Mouse (Mus musculus) lung, postnatal 14 days (tissue): ENCODE data around the gene Nob1.

ENCODE experiments used
- DNase-seq: peaks from one replicate; pipeline ENCODE4 v3.0.0; 2021

Nob1 gene

DNA sequence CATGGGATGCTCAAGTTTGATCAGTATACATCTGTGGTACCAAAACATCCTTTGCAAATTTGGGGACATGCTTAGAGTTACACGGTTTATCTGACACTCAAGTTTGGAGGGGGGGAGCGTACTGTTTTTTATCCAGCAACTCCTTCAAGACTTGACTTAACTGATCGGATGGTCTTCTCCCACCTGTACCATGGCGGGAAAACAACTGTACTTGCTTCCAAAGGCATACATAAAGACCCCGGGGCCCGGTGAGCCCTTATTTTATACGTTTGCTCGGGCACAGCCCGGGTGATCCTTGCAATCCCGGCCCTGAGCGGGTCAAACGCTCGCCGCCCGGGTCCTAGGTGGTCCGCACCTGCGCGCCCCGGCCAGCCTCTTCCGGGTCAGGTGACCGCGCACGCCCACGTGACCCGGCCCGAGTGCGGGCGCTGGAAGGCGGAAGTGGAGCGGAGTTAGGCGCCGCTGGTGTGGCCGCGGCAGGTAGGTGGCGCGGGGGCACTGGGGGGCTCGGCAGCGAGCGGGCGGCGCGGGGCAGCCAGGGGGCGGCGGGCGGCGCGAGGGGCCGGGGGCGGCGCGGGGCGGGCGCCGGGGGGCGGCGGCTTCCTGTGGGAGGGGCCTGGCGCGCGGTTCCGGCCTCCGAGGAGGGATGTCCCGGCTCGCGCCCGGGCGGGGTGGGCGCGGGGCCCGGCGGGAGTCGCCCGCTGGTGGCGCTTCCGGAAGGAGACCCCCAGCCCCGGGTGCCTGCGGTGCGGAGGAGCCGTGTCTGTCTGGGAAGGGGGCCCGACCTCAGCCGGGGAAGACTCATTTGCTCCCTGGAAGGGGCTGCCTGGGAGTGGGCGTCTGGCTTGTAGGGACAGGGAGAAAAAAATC, 11.3 kb upstream of the Nob1 start, which contains the start of gene Wwp2:
TSS of gene Wwp2 (plus strand) at position 404 of the 870 bp plus-strand sequence.
- peak; percentile 79 for DNase-seq

DNA sequence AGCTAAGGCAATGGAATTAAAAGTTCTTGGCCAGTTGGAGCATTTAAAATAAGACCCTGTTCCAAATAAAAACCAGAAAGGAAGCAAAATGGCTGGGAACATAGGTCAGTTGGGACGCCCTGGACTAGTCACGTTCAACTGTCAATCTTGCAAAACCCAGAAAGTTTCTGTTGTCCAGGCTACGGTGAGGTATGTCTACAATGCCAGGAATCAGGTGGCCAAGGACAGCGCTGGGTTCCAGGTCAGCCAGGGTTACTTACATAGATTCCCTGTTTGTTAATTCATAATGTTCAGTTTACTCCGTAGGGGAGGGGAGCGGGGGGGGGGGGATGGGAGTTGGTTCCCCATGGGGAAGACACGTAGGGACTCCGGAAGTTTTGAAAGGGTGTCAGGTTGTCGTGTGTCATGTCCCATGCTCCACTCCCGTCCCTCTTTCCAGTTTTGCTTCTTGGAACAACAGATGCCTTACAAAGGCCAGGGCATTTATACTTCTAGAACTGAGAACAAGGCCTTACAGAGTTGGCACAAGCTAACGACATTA, 10.6 kb upstream of the Nob1 start:
- no peak for DNase-seq

DNA sequence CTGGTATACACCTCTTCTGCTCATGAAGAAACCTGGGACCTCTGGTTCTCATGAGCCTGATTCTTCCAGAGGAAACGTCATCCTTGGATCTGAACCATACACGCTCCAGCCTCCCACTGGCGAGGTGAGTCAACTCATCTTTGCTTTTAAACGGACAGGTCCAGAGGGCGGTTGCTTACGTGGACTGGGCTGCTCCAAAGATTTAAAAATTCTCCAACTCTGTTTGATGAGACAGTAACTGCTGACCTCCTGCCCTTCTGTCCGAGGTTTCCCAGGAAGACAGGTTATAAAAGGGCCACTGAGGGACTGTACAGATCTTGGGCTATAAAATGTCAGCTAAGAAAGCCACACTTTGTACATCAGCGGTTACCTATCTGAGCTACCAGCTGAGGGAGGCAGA, 6.0 kb upstream of the Nob1 start:
- no peak for DNase-seq

DNA sequence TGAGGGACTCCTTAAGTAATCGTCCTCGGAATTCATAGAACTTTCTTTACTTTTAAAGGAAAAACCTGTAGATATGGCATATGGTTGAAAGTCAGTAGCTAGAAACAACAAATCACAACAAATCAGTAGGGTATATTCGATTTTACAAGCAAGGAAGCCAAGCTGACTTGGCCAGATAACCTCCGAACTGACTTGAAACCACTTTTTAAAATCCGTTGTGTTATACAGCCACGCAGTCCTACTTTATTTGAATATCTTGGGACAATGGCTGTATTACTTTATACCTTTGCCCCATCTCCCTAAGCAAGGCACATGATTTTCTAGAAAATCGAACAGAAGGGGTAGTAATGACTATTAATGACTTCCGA, 363 bp upstream of the Nob1 start:
- no peak for DNase-seq

DNA sequence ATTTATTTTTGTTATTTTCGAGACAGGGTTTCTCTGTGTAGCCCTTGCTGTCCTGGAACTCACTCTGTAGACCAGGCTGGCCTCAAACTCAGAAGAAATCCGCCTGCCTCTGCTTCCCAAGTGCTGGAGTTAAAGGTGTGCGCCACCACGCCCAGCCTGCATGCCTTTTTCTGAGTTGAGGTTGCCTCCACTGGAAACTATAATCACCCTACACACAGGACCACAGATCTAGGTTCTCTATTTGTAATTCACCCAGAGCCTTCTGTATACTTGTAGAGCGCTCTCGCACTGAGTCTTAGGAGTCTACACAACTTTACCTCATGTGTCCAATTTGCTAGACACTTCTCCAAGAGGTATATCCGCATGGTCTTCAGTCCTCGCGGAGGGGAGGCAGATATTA, 675 bp downstream of the Nob1 start:
- DNase-seq = no peak

DNA sequence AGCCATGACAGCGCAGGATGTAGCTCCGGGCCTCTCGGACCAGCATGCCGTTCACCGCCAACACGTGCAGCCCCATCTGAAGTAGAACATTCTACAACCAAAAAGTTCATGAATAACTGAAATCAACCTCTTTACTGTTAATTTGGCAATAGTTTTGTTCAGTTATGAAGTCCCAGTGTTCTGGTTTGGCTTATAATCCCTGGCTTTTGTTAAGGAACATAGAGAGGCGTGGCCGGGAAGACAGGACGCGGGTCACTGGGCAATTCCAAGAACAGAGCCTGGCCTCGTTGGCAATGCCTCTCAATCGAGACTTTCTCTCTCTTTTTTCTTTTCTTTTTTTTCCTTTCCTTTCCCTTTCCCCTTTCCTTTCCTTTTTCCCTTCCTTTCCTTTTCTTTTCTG, 7.8 kb downstream of the Nob1 start:
- no peak for DNase-seq

DNA sequence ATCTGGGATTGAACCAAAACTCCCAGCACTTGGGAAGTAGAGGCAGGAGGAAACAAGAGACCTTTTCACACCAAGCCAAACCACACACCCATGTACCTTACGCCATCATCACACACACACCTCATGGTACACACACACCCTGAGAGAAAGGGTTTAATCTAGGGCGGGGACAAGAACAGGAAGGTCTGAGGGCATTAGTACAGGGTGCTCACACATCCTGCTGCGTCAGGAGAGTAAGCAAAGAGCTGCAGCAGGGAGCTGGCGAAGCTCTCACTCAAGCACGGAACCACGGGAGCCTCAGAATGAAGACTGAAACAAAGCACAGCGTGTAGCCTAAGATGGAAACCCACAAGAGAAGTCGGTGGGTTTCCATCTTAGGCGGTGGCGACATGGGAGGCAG, 11.0 kb downstream of the Nob1 start:
- no peak for DNase-seq

DNA sequence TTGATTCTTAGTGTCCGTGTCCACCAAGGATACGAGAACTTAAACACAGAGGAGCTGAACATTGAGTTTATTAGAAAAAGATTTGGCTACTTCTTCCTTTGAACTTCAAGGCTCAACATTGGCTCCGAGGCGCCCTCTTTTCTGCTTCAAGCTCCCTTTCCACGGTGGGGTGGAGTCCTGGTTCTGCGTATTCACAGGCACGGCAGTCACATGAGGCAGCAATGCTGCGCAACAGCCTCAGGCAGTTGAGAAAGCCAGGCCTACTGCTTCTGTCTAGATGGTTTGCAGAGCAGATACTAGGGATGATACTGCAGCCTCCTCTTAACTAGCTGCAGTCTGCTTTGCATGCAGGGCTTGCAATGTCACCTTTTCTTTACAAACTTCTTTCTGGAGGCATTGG, 12.3 kb downstream of the Nob1 start:
- DNase-seq = no peak

DNA sequence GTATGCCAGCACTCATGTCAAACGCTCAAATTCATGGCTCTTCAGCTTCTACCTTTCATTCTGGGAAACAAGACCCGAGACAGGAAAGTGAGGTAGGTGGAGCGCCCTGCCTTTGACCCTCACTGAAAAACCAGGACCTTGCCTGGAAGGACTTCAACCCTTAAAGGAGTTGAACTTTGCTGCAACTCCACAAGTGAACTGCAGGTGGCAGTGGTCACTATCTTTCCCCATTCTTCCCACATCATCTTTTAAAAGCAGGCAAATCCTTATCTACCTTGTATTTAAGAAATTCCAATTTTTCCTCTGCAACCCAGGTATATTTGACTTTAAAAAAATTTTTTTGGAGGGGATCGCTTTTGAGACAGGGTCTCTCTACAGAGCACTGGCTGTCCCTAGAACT, 13.5 kb downstream of the Nob1 start:
- DNase-seq = peak; percentile 19

DNA sequence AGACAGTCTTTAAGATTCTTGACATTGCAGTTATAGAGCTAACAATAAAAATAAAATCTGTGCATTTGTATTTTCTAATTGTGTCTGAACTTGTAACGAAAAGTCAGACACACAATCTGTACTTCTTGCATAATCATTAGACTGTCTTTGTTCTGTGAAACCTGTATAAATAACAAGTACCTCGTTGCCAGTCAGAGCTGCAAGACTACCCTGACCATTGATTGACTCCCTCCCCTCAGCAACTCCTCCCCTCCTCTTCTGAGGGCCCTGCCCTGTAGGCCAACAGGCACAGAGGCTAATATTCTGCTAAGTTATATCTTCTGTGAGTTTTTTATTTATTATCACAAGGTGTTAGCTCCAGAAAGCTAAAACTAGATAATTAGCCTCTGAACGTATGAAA, 18.9 kb downstream of the Nob1 start:
- no peak for DNase-seq

DNA sequence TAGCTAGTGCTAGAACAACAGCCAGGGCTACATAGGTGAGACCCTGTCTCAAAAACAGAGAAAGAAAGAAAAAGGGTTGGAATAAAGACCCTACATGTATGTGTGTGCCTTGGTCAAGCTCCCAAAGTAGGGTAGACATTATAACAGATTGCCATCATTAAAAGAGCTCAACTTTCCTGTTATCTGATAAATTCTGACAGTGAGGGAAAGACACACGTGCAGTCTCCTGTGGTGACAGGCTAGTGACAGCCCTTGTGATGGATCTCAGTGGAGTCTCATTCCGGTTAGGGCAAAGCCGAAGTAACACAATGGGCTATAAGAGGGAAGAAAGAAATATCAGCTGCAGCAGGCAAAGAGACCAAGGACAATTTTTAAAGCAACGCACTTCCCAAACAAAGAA, 20.8 kb downstream of the Nob1 start:
- no peak for DNase-seq

DNA sequence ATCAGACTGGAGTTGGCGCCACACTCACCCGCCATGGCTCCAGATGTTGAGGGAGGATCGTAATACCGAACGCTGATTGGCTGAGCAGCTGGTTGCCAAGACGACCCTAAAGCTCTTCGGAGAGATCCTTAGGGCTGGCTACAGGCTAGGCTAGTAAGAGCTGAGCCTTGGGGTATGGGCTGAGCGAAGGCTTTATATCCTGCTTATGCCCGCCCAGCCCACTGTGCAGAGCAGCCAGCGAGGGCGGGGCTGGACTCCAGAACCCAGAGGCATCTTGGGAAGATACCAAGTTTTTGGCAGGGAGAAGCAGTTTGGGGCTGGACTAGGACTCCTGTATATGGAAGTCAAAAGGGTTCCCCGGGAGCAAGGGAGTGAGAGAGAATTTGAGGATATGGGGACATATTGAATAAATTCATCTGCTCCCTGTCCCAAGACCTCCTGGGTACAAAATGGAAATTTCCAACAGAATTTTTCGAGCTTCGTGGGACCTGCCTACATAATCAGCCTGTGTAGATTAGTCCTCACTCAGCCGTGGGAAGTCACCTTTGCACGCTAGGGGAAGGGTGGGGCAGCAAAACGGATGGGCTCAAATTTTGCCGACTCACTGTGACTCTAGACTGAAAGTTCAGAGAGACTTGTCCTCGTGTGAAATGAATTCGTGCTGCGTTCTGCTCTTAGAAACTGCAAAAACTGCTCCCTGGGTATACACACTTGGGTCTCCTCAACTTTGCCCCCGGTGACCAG, 21.6 kb downstream of the Nob1 start, which contains the start of gene Nqo1:
TSS of gene Nqo1 (minus strand) at position 169 of the 744 bp plus-strand sequence.
- peak; percentile 73 for DNase-seq

DNA sequence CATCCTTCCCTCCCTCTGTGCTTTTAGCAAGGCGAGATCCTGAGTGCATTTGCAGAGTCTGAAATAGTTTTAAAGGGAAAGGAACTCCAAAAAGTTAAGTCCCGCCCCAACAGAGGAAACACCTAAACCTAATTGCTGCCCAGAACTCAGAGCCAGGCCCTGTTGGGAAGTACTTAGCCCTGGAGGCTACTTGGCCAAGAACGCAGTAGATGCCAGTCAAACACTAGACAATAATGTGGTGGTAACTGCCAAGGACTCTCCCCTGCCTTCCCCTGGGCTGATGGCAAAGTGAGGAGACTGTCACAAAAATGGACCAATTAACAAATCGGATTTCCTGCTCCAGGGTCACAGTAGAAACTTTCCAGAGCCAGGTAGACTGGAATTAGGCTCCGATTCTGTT, 23.0 kb downstream of the Nob1 start:
- DNase-seq = no peak

DNA sequence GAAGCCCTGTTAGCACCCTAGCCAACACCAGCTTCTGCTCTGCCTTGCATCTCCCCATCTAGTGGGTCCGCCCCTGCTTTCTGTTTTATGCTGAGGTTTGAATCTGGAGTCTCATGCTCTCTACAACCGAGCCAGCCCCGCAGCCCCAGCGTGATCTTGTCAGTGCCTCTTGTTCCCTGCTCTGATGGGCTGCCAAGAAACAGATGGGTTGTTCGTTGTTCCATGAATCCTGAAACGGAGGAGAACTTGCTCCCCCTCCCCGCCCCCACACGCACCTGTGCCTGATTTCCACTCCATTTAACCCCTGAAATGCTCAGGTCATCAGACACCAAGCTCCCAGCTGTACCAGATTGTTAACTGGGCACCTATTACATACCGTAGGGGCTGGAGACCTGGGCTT, 25.4 kb downstream of the Nob1 start:
- DNase-seq = no peak

DNA sequence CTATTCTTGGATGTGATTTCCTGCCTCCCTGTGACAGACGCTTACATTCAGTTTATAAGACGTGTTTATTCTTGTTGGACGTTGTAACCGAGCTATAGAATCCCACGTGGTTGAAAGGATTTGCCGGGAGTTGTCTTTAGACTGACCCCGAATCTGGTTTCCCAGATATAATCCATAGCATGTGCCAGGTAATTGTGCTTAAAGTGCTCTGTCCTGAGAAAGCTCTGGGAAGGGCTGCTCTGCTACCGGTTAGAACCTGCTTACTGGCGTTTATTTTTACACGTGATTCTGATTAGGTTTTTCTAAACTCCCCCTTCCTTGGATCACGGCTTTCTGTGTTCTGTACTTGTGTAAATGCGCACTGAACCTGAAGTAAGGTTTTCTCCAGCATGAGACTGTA, 27.2 kb downstream of the Nob1 start:
- DNase-seq = no peak

DNA sequence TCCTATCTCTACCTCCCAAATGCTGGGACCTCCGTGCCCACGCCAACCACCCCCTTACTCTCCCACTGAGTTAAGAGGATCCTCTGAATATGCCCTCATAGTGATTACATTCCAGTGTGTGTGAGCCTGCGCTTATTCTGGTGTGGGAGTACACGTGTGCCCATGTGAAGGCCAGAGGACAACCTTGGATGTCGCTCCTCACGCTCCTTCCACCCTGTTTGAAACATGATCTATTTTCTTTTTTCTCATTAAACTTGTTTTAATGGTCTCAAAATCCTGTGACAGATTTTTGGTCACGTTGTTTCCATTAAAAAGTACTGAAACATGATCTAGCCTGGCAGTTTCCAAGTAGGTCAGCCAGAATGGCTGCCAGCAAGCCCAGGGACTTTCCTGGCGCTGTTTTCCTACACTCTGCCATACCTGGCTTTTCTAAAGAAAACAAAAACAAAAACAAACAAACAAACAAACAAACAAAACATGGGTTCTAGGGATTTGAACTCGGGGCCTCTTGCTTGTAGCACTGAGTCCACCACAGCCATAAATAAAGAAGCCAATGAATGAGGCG, 28.7 kb downstream of the Nob1 start:
- DNase-seq = no peak

DNA sequence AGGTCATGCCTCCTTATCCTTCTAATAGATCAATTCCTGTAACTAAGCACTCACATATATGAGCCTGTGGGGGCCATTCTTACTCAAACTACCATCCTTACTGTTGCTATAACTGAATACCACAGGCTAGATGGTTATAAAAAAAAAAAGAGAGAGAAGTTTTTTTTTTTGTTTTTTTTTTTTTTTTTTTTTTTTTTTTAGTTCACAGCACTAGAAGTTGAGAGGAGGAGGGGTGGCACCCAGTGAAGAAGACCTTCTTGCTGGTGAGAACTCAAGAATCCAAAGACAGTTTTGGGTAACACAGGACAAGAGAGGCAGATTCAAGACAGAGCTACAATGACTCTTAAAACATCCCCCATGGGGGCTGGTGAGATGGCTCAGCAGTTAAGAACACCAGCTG, 29.5 kb downstream of the Nob1 start:
- no peak for DNase-seq

DNA sequence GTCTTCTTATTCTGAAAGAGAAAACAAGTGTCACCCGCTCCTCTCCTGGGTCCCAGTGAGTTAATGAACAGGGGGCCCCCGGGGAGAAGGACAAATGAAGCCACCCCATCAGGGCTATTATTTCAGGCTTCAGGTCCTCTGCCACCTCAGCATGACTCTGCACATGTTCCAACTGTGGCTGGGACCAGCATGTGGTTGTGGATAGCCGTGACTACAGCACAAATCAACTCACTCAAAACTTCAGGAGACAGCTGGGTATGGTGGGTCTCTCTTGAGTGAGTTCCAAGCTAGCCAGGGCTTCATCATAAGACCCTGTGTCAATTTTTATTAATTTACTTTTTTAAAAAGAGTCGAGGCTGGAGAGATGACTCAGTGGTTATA, 33.7 kb downstream of the Nob1 start:
- DNase-seq = no peak

DNA sequence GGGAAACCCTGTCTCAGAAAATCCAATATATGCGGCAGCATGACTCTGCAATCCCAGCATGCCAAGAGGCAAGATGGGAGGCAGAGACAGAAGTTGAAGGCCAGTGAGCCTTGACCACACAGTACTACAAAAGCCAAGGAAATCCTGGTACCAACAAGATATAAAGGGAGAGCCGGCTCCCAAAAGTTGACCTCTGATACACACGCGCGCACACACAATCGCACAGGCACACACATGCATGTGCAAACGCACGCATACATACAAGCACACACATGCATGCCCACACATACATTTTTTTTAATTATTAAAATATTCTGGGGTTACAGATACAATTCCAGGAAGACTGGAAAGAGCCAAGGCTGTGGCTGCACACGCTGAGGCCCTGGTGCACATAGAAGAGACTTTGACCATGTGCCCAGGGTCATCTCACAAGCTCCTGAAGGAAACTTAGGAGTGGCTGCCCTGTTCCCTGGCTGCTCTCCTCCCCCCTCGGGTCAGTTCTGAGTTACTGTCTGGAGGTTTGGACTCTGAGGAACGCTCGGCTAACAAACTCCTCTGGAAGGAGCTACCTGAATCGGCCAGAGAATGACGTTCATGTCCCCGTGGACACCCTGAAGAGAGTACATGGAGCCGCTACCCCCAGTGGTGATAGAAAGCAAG, 34.2 kb downstream of the Nob1 start:
- no peak for DNase-seq

DNA sequence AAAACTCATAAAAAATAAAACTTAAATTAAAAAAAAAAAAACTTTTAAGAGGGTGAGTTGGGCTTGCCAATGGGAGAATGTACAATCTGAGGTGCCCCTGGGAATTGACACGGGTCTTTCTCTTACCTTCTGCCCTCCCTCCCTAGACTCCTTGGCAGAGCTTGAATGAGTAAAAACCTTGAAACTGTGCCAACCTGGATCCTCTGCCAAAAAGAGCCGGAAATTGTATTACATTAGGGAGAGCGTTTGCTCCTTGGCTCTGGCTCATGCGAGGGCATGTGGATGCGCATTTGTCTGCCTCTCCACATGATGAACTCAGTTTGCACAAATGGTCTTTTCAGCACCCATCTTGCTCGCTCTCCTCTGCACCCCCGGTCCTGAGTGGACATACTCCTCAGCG, 35.3 kb downstream of the Nob1 start:
- DNase-seq = peak; percentile 69

DNA sequence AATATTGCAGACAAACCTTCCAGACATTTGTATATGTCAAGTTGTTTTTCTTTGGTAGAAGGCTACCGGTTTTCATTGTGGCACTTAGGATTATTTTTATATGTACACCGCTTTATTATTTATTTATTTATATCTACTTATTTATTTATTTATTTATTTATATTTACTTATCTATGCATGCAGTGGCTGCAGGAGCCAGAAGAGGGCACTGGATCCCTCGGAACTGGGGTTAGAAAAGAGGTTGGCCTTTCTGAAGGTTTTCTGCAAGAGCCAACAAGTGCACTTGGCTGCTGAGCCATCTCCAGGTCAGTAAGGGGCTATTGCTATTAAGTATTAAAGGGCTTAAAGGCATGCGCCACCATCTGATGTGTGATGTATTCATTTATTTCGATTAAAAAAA, 37.0 kb downstream of the Nob1 start:
- peak; percentile 40 for DNase-seq

DNA sequence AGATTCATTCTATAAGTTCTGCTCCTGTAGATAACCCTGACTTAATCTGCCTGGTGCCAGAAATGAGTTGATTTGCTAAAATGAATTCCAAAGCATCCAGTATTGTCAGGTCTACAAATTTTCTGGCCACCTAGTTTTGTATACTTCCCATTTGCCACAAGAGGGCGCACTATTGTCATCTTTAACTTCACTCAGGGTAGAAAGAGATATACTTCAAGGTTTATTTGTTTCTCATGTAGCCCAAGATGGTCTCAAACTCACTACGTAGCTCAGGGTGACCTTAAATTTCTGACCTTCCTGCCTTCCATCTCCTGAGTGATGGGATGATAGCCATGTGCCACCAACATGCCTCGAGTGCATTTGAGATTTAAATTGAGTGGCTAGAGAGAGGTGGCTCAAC, 38.2 kb downstream of the Nob1 start:
- peak; percentile 10 for DNase-seq

DNA sequence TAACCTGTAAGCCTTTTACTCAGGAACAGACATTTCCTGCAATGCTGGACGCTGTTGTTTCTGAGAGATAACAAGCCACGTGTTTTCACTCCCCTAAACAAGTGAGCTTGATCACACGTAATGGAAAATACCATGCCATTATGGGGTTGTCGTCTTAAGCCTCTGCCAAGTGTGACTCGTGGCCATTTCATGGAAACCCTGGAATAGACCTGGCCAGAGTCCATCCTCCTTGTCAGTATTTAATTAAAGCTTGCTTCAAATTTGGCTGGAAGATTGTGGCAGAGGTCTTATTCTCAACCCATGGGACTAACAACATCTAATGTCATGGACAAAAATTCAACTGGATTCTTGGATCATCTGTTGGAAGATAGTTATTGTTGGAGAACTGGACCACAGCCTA, 38.7 kb downstream of the Nob1 start:
- DNase-seq = peak; percentile 12
